Mouse (Mus musculus) kidney, postnatal 10 days (tissue): ENCODE measurements at regions not wholly inside any gene's neighbourhood (a gene's known extent, or its start where the extent isn't known, plus 50 kb on each side); places are given as distances from the start of the nearest gene placed in this dataset.

ENCODE experiments used
- DNase-seq: peaks from one replicate; pipeline ENCODE4 v3.0.0; 2021; ENCODE audit warnings: mixed read lengths

GRCm38 (mm10) chr5:90029751-90030150 is 146.6 kb upstream of the Adamts3 start:
- DNase-seq, result peak; percentile 16

GRCm38 (mm10) chr5:90026835-90027753 is 144.0 kb upstream of the Adamts3 start:
- no peak for DNase-seq

- DNase-seq, result no peak
Observed at GRCm38 (mm10) chr5:90021447-90021846, 138.3 kb upstream of the Adamts3 start.

GRCm38 (mm10) chr5:90000758-90001157 is 117.6 kb upstream of the Adamts3 start:
- DNase-seq, result no peak

- no peak for DNase-seq
Observed at GRCm38 (mm10) chr5:89991568-89991967, 108.4 kb upstream of the Adamts3 start.

GRCm38 (mm10) chr5:89981627-89982026 is 98.5 kb upstream of the Adamts3 start:
- no peak for DNase-seq

GRCm38 (mm10) chr5:89980204-89980603 is 97.1 kb upstream of the Adamts3 start:
- no peak for DNase-seq

- DNase-seq, result no peak
Observed at GRCm38 (mm10) chr5:89952611-89953010, 69.5 kb upstream of the Adamts3 start.

GRCm38 (mm10) chr5:89945660-89945925 is 62.5 kb upstream of the Adamts3 start:
- DNase-seq, result no peak

- DNase-seq, result no peak
Observed at GRCm38 (mm10) chr5:89944855-89945659, 61.9 kb upstream of the Adamts3 start.

- no peak for DNase-seq
Observed at GRCm38 (mm10) chr5:89943276-89944127, 60.4 kb upstream of the Adamts3 start.

GRCm38 (mm10) chr5:89942244-89942643 is 59.1 kb upstream of the Adamts3 start:
- DNase-seq, result no peak

- DNase-seq, result no peak
Observed at GRCm38 (mm10) chr5:89932999-89933398, 49.9 kb upstream of the Adamts3 start.
